Mouse (Mus musculus): Measurements from ENCODE around the gene Uba7.

DNA sequence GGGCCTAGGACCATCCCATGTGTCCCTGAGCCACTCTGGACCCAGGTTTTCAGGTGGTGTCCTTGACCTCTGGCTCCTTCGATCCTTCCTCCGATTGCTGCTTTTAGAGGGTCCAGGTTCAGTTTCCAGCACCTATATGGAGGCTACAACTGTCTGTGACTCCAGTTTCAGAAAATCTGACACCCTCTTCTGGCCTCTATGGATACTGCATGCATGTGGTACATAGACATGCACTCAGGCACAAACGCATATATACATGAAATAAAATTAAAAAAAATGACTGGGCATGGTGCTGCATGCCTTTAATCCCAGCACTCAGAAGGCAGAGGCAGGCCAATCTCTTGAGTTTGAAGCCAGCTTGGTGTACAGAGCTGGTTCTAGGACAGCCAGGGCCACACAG lies 52.6 kb downstream of the Uba7 start:
- TF ChIP-seq CTCF (IDR thresholded peaks at IDR 0.05; ENCODE audit: control insufficient read depth, insufficient read depth, insufficient read length), result no peak
- TF ChIP-seq MAX (IDR thresholded peaks at IDR 0.05), result no peak
